Mouse (Mus musculus) MEL (cell line): ENCODE measurements at regions not wholly inside any gene's neighbourhood (a gene's known extent, or its start where the extent isn't known, plus 50 kb on each side); places are given as distances from the start of the nearest gene placed in this dataset.

Experiments used
- DNase-seq: peaks from one replicate; pipeline ENCODE4 v3.0.0; 2011; ENCODE audit warnings: low read depth, low spot score
- H3K27ac ChIP-seq: 2 replicates; pipeline ENCODE4 v1.5.1; 2012; ENCODE audit warnings: low read depth, mild to moderate bottlenecking, control low read depth, low read length, moderate library complexity; ENCODE audit not compliant: control insufficient read depth
- H3K27me3 ChIP-seq, 2 experiments: fragments of 150-350 bp in 1 of 2; sonication (generic) in 1 of 2; 2 replicates each; pipeline ENCODE4 v1.6.1; 2012; ENCODE audit warnings: low read length in 2 of 2, mild to moderate bottlenecking in 2 of 2, improper control_type of control experiment in 1 of 2, moderate library complexity in 1 of 2; ENCODE audit not compliant: insufficient read depth in 2 of 2, control insufficient read depth in 1 of 2
- H3K36me3 ChIP-seq, 2 experiments: 2 replicates each; pipeline ENCODE4 v1.6.1; 2012 to 2014; ENCODE audit warnings: low read length in 2 of 2, improper control_type of control experiment in 1 of 2, inconsistent platforms in 1 of 2, mild to moderate bottlenecking in 1 of 2; ENCODE audit not compliant: insufficient read depth in 2 of 2, control insufficient read depth in 1 of 2
- H3K4me1 ChIP-seq, 2 experiments: fragments of 150-350 bp in 1 of 2; sonication (generic) in 1 of 2; 2 replicates each; pipeline ENCODE4 v1.6.1; 2012; ENCODE audit warnings: low read length in 2 of 2, improper control_type of control experiment in 1 of 2, mild to moderate bottlenecking in 1 of 2; ENCODE audit not compliant: insufficient read depth in 2 of 2, control insufficient read depth in 1 of 2
- H3K4me3 ChIP-seq, 2 experiments: fragments of 150-350 bp in 1 of 2; sonication (generic) in 1 of 2; 2 replicates each; pipeline ENCODE4 v1.5.1; 2012; ENCODE audit warnings: low read depth in 2 of 2, low read length in 2 of 2, mild to moderate bottlenecking in 2 of 2, moderate library complexity in 2 of 2, control low read depth in 1 of 2, improper control_type of control experiment in 1 of 2; ENCODE audit not compliant: control insufficient read depth in 1 of 2, insufficient read depth in 1 of 2
- H3K79me2 ChIP-seq: 2 replicates; pipeline ENCODE4 v1.6.1; 2012; ENCODE audit warnings: mild to moderate bottlenecking, low read length, moderate library complexity; ENCODE audit not compliant: control insufficient read depth, poor library complexity, insufficient read depth
- H3K9ac ChIP-seq: 2 replicates; pipeline ENCODE4 v1.6.1; 2012; ENCODE audit warnings: low read depth, mild to moderate bottlenecking, control low read depth, low read length, moderate library complexity; ENCODE audit not compliant: control insufficient read depth, poor library complexity, severe bottlenecking
- H3K9me3 ChIP-seq: fragments of 150-350 bp; sonication (generic); replicated peaks from 2 replicates; pipeline ENCODE4 v1.6.1; 2012; ENCODE audit warnings: mild to moderate bottlenecking, low read length, improper control_type of control experiment, moderate library complexity; ENCODE audit not compliant: insufficient read depth
- BHLHE40 ChIP-seq: IDR thresholded peaks from 2 replicates; pipeline ENCODE4 v1.6.1; 2012; ENCODE audit warnings: low read depth, mild to moderate bottlenecking, inconsistent platforms, low read length, improper control_type of control experiment, borderline replicate concordance
- CHD1 ChIP-seq: IDR thresholded peaks from 2 replicates; pipeline ENCODE4 v1.6.1; 2012; ENCODE audit warnings: low read depth, mild to moderate bottlenecking, inconsistent platforms, low read length, improper control_type of control experiment
- CTCF ChIP-seq, 3 experiments: IDR thresholded peaks in 2 of 3; conservative IDR thresholded peaks in 1 of 3; 2 replicates each; pipeline ENCODE4 v1.5.1; 2011 to 2012; ENCODE audit warnings: low read length in 3 of 3, low read depth in 2 of 3, mild to moderate bottlenecking in 2 of 3, improper control_type of control experiment in 1 of 3, inconsistent platforms in 1 of 3, mixed read lengths in 1 of 3, moderate library complexity in 1 of 3; ENCODE audit not compliant: control insufficient read depth in 1 of 3, insufficient read depth in 1 of 3, poor library complexity in 1 of 3, severe bottlenecking in 1 of 3
- ELF1 ChIP-seq: IDR thresholded peaks from 2 replicates; pipeline ENCODE4 v1.6.1; 2014; ENCODE audit warnings: low read depth, mild to moderate bottlenecking, inconsistent platforms, low read length, improper control_type of control experiment, moderate library complexity
- ETS1 ChIP-seq: IDR thresholded peaks from 2 replicates; pipeline ENCODE4 v1.6.1; 2012; ENCODE audit warnings: low read depth, mild to moderate bottlenecking, inconsistent platforms, low read length, improper control_type of control experiment, moderate library complexity
- HCFC1 ChIP-seq: IDR thresholded peaks from 2 replicates; pipeline ENCODE4 v1.6.1; 2012; ENCODE audit warnings: low read depth, mild to moderate bottlenecking, inconsistent platforms, low read length, improper control_type of control experiment, moderate library complexity
- MAZ ChIP-seq: IDR thresholded peaks from 2 replicates; pipeline ENCODE4 v1.6.1; 2012; ENCODE audit warnings: low read depth, mild to moderate bottlenecking, inconsistent platforms, low read length, improper control_type of control experiment
- MYB ChIP-seq: IDR thresholded peaks from 2 replicates; pipeline ENCODE4 v1.6.1; 2011; ENCODE audit warnings: mild to moderate bottlenecking, low read depth, low read length, improper control_type of control experiment
- POLR2A ChIP-seq, 2 experiments: IDR thresholded peaks; 2 replicates each; pipeline ENCODE4 v1.6.1; 2011 to 2012; ENCODE audit warnings: low read length in 2 of 2, mild to moderate bottlenecking in 2 of 2, control low read depth in 1 of 2, improper control_type of control experiment in 1 of 2, low read depth in 1 of 2, moderate library complexity in 1 of 2; ENCODE audit not compliant: control insufficient read depth in 1 of 2, insufficient read depth in 1 of 2, poor library complexity in 1 of 2
- POLR2AphosphoS2 ChIP-seq: IDR thresholded peaks from 2 replicates; pipeline ENCODE4 v1.6.1; 2011; ENCODE audit warnings: low read length, improper control_type of control experiment
- RAD21 ChIP-seq: IDR thresholded peaks from 2 replicates; pipeline ENCODE4 v1.6.1; 2011; ENCODE audit warnings: mild to moderate bottlenecking, low read depth, low read length, improper control_type of control experiment
- SIN3A ChIP-seq: IDR thresholded peaks from 2 replicates; pipeline ENCODE4 v1.6.1; 2012; ENCODE audit warnings: low read length, improper control_type of control experiment, inconsistent platforms
- SMC3 ChIP-seq: IDR thresholded peaks from 2 replicates; pipeline ENCODE4 v1.6.1; 2011; ENCODE audit warnings: low read depth, low read length, improper control_type of control experiment
- UBTF ChIP-seq: IDR thresholded peaks from 2 replicates; pipeline ENCODE4 v1.6.1; 2012; ENCODE audit warnings: low read depth, mild to moderate bottlenecking, inconsistent platforms, low read length, improper control_type of control experiment, moderate library complexity, borderline replicate concordance; ENCODE audit not compliant: insufficient read depth
- USF1 ChIP-seq: IDR thresholded peaks from 2 replicates; pipeline ENCODE4 v1.6.1; 2014; ENCODE audit warnings: low read depth, mild to moderate bottlenecking, inconsistent platforms, low read length, improper control_type of control experiment, moderate library complexity
- ZC3H11A ChIP-seq: IDR thresholded peaks from 2 replicates; pipeline ENCODE4 v1.6.1; 2012; ENCODE audit warnings: low read depth, mild to moderate bottlenecking, inconsistent platforms, low read length, improper control_type of control experiment
- ZKSCAN1 ChIP-seq: IDR thresholded peaks from 2 replicates; pipeline ENCODE4 v1.6.1; 2012; ENCODE audit warnings: low read depth, mild to moderate bottlenecking, inconsistent platforms, low read length, improper control_type of control experiment, moderate library complexity

GRCm38 (mm10) chr3:52895751-52896150, 121.3 kb downstream of the Cog6 start:
- Histone ChIP-seq H3K9ac (no peak overlapping the region), H3K36me3 (no peaks in the 10 kb centered on the region), H3K4me1 (no peaks in the 10 kb centered on the region), H3K79me2 (no peaks in the 10 kb centered on the region), H3K27ac (no peak overlapping the region), H3K4me3 (no peak overlapping the region), H3K27me3 (no peaks in the 10 kb centered on the region), H3K9me3 (no peaks in the 10 kb centered on the region)
- TF ChIP-seq CTCF (IDR thresholded peaks at IDR 0.05 in 2 of 3, conservative IDR thresholded peaks at IDR 0.05 in 1 of 3; ENCODE audit: control insufficient read depth in 1 of 3, insufficient read depth in 1 of 3, low read depth in 2 of 3, low read length in 3 of 3, poor library complexity in 1 of 3, severe bottlenecking in 1 of 3) (no peak), UBTF (no peak), SIN3A (no peak), HCFC1 (no peak), POLR2AphosphoS2 (no peak), ZKSCAN1 (no peak), ETS1 (no peak), POLR2A (IDR thresholded peaks at IDR 0.05; ENCODE audit: control insufficient read depth in 1 of 2, insufficient read depth in 1 of 2, low read depth in 1 of 2, low read length in 2 of 2, poor library complexity in 1 of 2) (no peak), CHD1 (no peak), ZC3H11A (no peak), USF1 (no peak), RAD21 (no peak), ELF1 (no peak), MYB (no peak)
- DNase-seq, result no peak

GRCm38 (mm10) chr3:52894812-52895211, 122.2 kb downstream of the Cog6 start:
- no peak for DNase-seq
- Histone ChIP-seq H3K9me3 (no peaks in the 10 kb centered on the region), H3K79me2 (no peaks in the 10 kb centered on the region), H3K27ac (no peak overlapping the region), H3K4me1 (no peaks in the 10 kb centered on the region), H3K4me3 (no peak overlapping the region), H3K36me3 (no peaks in the 10 kb centered on the region), H3K9ac (no peak overlapping the region), H3K27me3 (no peaks in the 10 kb centered on the region)
- TF ChIP-seq POLR2A (IDR thresholded peaks at IDR 0.05; ENCODE audit: control insufficient read depth in 1 of 2, insufficient read depth in 1 of 2, low read depth in 1 of 2, low read length in 2 of 2, poor library complexity in 1 of 2) (no peak), SMC3 (no peak), SIN3A (no peak), MAZ (no peak), BHLHE40 (no peak)
